Mouse (Mus musculus) lung, adult 2 months (tissue): Measurements from ENCODE around the gene Sema4d.

ENCODE experiments used
- CTCF ChIP-seq: fragments of 200-500 bp; IDR thresholded peaks from 2 replicates; pipeline ENCODE4 v1.5.1; 2011; ENCODE audit warnings: mild to moderate bottlenecking, low read length, control low read depth; ENCODE audit not compliant: insufficient read depth
- POLR2A ChIP-seq: fragments of 200-500 bp; IDR thresholded peaks from 2 replicates; pipeline ENCODE4 v1.6.1; 2011; ENCODE audit warnings: low read depth, mild to moderate bottlenecking, control low read depth, low read length, borderline replicate concordance; ENCODE audit errors: extremely low read depth

DNA sequence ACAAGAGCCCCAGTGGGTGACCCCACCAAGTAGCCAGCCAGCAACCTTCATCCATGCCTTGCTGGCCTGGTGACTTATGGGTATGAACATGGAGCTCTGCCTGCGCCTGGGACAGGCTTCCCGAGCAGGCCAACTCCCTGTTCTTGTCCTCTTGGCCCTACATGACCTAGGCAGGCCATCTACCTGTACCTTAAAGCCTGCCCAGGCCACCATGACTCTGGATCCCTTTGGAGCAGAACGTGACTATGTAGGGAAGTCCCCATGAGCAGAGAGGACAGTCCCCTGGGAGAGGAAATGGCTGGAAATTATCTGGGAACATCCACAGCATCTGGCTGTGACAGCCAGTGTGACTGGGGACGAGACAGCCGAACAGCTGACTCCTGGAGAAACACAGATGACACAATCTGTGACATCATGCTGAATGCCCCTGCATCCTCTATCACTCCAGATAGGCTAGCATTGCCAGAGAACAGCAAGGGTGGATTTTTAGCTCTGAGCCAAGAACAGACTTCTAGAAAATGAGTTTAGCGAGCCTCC lies 15.7 kb downstream of the Sema4d start:
- TF ChIP-seq CTCF (no peak), POLR2A (no peak)
